Mouse (Mus musculus) liver, embryonic 16.5 days (tissue): Measurements from ENCODE around the gene Pcnx2. TPM values are rescaled to one million over a fixed set of nuclear protein-coding genes. Genes with fewer than 3 reads are reported as not detected.

Source experiments
- ATAC-seq: fragments of 200-750 bp; cut with Nextera tagmentation; 2 replicates; pipeline ENCODE4 v1.8.0; 2017; ENCODE audit warnings: low read depth, mild to moderate bottlenecking, moderate number of reproducible peaks, moderate library complexity
- H3K27ac ChIP-seq: fragments of 300-500 bp; sonication (generic); 2 replicates; pipeline ENCODE4 v1.5.1; 2014; ENCODE audit warnings: mild to moderate bottlenecking, low read length
- H3K27me3 ChIP-seq: fragments of 300-500 bp; sonication (generic); 2 replicates; pipeline ENCODE4 v1.6.1; 2014; ENCODE audit warnings: low read depth, low read length, mixed read lengths; ENCODE audit not compliant: control insufficient read depth, insufficient read depth
- H3K36me3 ChIP-seq: fragments of 300-500 bp; sonication (generic); 2 replicates; pipeline ENCODE4 v1.6.1; 2014; ENCODE audit warnings: mild to moderate bottlenecking; ENCODE audit not compliant: control insufficient read depth, insufficient read depth
- H3K4me1 ChIP-seq: fragments of 300-500 bp; sonication (generic); 2 replicates; pipeline ENCODE4 v1.6.1; 2014; ENCODE audit warnings: low read depth, low read length, mixed read lengths; ENCODE audit not compliant: control insufficient read depth
- H3K4me2 ChIP-seq: fragments of 300-500 bp; sonication (generic); 2 replicates; pipeline ENCODE4 v1.6.1; 2014; ENCODE audit warnings: low read depth, low read length, mixed read lengths
- H3K4me3 ChIP-seq: fragments of 300-500 bp; sonication (generic); 2 replicates; pipeline ENCODE4 v1.5.1; 2014; ENCODE audit warnings: low read depth, mild to moderate bottlenecking, low read length
- H3K9ac ChIP-seq: fragments of 300-500 bp; sonication (generic); 2 replicates; pipeline ENCODE4 v1.6.1; 2014; ENCODE audit warnings: low read depth, low read length
- H3K9me3 ChIP-seq: fragments of 300-500 bp; sonication (generic); replicated peaks from 2 replicates; pipeline ENCODE4 v1.6.1; 2016; ENCODE audit warnings: low read length; ENCODE audit not compliant: control insufficient read depth
- WGBS: fragments of 180-500 bp; shearing (Covaris S2); extraction: QIAGEN DNeasy Blood & Tissue Kit; methylation state at CpG from one replicate; pipeline ENCODE4 v1.1.7; 2014; ENCODE audit not compliant: insufficient replicate concordance; 5-methylcytosine and 5-hydroxymethylcytosine counted together
- polyA plus RNA-seq: library from polyadenylated mRNA; unstranded; fragments of >200 nt; fragmentation: Nextera tagmentation; extraction: Ambion mirVana; gene quantifications from 2 replicates; pipeline ENCODE4 v1.2.1, GENCODE M21; 2015

Gene Pcnx2
- polyA plus RNA-seq, 1 experiment from 2014 or later = 0.07 TPM

DNA sequence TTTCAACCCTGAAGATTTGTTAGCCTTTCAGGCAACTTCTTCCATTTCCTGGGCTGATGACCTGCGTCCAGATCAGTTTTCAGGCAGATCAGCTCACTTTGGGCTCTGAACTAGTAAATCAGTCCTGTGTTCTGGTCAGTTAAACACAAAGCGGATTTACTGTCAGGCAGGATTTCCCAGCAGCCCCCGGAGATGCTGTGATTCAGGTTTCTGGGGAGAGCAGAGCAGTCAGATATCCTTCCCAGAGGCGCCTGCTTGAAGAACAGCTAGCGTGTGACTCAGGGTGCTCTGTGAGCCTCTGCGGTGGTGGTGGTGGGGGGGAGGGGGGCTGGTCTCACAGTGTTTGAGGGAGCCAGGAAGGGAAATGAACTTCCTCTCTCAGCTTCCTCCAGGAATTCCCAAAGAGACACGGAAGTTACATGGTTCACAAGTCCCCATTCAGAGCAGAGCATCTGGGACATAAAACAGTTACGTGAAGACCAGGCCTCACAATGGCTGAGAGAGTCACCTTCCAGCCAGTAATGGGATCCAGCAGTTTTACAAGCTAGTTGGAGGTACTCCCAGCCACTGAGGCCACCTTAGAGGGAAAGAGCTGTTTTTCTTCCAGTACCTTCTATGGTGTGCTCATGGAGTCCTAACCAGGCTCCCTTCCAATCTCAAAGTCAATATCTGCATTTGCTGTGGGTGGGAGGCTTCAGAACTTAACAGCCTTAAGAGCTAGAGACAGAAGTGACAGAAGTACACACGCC is 25.4 kb downstream of the Pcnx2 start:
- H3K9ac ChIP-seq = no peak overlapping the region
- H3K9me3 ChIP-seq = no peaks in the 10 kb centered on the region
- no peak overlapping the region for H3K27ac ChIP-seq
- ATAC-seq = no peak
- no peak overlapping the region for H3K4me2 ChIP-seq
- no peaks in the 10 kb centered on the region for H3K36me3 ChIP-seq
- no peaks in the 10 kb centered on the region for H3K27me3 ChIP-seq
- H3K4me1 ChIP-seq = peaks cover 2% of the 10 kb centered on the region; the same call in 1 of the 2 replicates
- WGBS = 48% methylated on average over 9 of the region's 9 CpGs
- no peak overlapping the region for H3K4me3 ChIP-seq

DNA sequence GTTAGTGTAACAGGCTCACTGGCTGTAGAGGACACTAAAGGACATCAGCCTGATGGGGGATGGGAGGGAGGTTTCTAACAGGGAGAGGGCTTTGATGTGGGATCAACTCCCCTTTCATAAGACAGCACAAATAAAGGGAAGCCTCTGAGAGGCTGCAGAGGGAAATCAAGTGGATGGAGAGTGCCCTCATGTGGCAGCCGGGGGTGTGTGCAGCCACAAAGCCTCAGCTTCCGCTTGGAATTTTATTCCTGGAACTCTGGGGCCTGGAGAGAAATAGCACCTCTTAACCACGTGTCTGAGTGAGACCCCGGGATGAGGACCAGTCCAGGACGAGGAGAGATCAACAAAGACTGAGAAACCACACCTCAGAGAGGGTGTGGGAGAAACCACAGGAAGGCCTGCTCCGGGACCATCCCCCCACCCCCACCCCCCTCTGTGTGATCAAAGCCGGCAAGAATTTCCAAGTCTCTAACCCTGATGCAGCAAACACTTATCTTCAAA is 27.2 kb downstream of the Pcnx2 start:
- no peak overlapping the region for H3K4me3 ChIP-seq
- no peaks in the 10 kb centered on the region for H3K27me3 ChIP-seq
- no peak overlapping the region for H3K27ac ChIP-seq
- ATAC-seq = 0 out of 2 replicates have a peak, but pooled peaks have one; percentile 34
- H3K36me3 ChIP-seq = no peaks in the 10 kb centered on the region
- H3K4me1 ChIP-seq = peaks cover 2% of the 10 kb centered on the region; the same call in 1 of the 2 replicates
- WGBS = 0% methylated on average over 7 of the region's 7 CpGs
- H3K9me3 ChIP-seq = no peaks in the 10 kb centered on the region
- no peak overlapping the region for H3K9ac ChIP-seq
- no peak overlapping the region for H3K4me2 ChIP-seq

DNA sequence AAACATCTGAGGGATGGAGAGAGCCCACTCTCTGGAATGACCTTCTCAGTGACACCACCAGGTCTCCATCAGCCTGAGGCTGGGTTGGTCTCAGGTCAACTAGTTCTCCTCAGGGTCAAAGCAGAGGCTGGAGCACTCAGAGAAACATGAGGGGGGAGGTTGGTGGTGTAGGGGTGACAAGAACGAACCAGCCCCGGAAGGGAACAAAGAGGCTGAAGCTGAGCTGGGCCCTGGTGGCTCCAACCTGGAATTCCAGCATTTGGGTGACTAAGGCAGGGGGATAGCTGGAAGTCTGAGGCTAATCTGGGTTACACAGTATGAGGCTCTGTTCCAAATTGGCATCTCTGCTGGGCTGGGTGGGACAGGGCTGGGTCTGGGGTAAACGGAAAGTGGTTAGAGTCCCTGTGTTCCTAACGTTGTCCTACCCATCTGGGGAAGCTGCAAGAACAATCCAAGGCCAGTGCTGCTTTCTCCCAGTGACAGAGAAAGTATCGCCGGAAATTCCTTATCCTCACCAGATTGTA is 27.9 kb downstream of the Pcnx2 start:
- peaks cover 2% of the 10 kb centered on the region; the same call in 1 of the 2 replicates for H3K4me1 ChIP-seq
- no peaks in the 10 kb centered on the region for H3K27me3 ChIP-seq
- no peak overlapping the region for H3K9ac ChIP-seq
- ATAC-seq = no peak
- no peaks in the 10 kb centered on the region for H3K9me3 ChIP-seq
- no peak overlapping the region for H3K4me3 ChIP-seq
- no peak overlapping the region for H3K4me2 ChIP-seq
- 26% methylated on average over 6 of the region's 6 CpGs for WGBS
- H3K27ac ChIP-seq = no peak overlapping the region
- no peaks in the 10 kb centered on the region for H3K36me3 ChIP-seq

DNA sequence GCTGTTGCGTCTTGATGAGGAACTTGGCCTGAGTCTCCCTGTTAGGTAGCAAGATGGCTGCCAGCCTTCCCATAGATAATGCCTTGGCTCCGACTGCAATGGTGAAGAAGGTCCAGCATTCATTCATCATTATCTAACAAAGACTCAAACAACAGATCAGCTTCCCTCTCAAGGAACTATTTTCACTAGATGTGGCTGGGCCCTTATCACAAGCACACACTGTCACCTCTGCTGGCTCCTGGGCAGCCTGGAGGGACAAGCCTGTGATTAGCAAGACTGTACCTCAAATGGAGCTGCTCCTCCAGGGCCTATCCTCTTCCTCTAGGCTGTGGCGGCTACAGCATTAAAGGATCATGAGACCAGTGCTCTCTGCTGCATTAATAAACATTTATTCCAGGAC is 28.4 kb downstream of the Pcnx2 start:
- 24% methylated on average over 3 of the region's 3 CpGs for WGBS
- Histone ChIP-seq H3K4me2 (no peak overlapping the region), H3K4me3 (no peak overlapping the region), H3K9me3 (no peaks in the 10 kb centered on the region), H3K4me1 (peaks cover 2% of the 10 kb centered on the region; the same call in 1 of the 2 replicates), H3K9ac (no peak overlapping the region), H3K36me3 (no peaks in the 10 kb centered on the region), H3K27ac (no peak overlapping the region), H3K27me3 (no peaks in the 10 kb centered on the region)
- peak; percentile 61; the same call in 1 of the 2 replicates for ATAC-seq

DNA sequence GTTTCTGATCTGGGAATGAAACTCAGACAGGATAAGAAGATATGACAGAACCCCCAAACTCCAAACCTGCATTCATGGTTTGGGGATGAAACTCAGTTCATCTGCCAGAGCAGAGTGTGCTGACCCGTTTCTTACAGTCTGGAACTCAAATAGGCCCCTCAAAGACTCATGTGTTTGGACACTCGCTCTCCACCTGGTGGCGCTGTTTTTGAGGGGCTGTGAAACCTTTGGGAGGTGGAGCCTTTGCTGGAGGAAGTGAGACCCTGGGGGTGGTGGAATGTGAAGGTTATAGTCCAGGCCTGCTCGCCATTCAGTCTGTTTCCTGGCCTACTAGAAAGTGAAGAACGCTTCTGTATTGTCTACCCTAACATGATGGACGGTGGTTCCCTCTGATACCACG is 29.6 kb downstream of the Pcnx2 start:
- 50% methylated on average over 7 of the region's 7 CpGs for WGBS
- Histone ChIP-seq H3K4me3 (no peak overlapping the region), H3K27me3 (no peaks in the 10 kb centered on the region), H3K4me1 (peaks cover 2% of the 10 kb centered on the region; the same call in 1 of the 2 replicates), H3K9me3 (no peaks in the 10 kb centered on the region), H3K4me2 (no peak overlapping the region), H3K36me3 (no peaks in the 10 kb centered on the region), H3K9ac (no peak overlapping the region), H3K27ac (no peak overlapping the region)
- no peak for ATAC-seq

DNA sequence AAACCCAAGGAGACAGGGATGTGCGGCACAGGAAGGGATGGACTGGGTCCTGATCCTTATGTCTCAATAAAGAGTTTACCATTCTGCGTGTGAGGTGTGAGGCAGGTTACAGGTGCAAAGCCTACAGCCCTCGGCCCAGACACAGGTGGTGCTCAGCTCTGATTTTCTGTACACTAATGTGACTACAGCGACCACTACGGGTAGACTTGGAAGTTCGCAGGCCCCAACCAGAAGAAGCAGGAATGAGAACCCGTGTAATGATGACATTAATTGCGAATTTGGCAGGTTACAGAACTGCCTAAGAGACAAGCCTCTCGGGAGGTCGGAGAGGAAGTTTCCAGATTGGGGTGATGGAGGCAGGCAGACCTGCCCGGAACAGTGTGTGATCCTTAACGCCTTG is 32.0 kb downstream of the Pcnx2 start:
- Histone ChIP-seq H3K4me2 (no peak overlapping the region), H3K9me3 (no peaks in the 10 kb centered on the region), H3K27ac (no peak overlapping the region), H3K4me3 (no peak overlapping the region), H3K36me3 (no peaks in the 10 kb centered on the region), H3K9ac (no peak overlapping the region), H3K4me1 (peaks cover 2% of the 10 kb centered on the region; the same call in 1 of the 2 replicates), H3K27me3 (no peaks in the 10 kb centered on the region)
- 59% methylated on average over 12 of the region's 12 CpGs for WGBS
- no peak for ATAC-seq

DNA sequence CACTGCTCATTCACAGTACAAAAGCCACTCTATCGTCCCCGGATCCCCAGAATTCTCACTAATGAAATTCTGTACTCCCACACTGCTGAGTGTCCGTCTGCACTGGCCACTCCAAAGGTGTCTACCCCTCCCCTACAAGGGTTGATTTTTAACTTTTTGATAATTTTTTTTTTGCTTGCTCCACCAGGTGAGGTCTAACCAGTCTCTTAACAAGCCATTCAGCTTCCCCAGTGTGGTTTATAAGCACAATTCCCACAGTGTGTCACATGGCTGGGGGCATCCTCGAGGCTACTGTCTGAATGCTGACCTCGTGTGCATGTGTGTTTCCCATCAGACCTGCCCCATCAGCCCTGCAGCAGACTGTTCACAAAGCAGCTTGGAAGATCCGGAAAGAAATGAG is 40.9 kb downstream of the Pcnx2 start:
- no peak overlapping the region for H3K27ac ChIP-seq
- no peaks in the 10 kb centered on the region for H3K9me3 ChIP-seq
- no peaks in the 10 kb centered on the region for H3K4me1 ChIP-seq
- ATAC-seq = no peak
- WGBS = 45% methylated on average over 6 of the region's 6 CpGs
- no peak overlapping the region for H3K4me2 ChIP-seq
- no peaks in the 10 kb centered on the region for H3K36me3 ChIP-seq
- H3K9ac ChIP-seq = no peak overlapping the region
- H3K4me3 ChIP-seq = no peak overlapping the region
- H3K27me3 ChIP-seq = no peaks in the 10 kb centered on the region

DNA sequence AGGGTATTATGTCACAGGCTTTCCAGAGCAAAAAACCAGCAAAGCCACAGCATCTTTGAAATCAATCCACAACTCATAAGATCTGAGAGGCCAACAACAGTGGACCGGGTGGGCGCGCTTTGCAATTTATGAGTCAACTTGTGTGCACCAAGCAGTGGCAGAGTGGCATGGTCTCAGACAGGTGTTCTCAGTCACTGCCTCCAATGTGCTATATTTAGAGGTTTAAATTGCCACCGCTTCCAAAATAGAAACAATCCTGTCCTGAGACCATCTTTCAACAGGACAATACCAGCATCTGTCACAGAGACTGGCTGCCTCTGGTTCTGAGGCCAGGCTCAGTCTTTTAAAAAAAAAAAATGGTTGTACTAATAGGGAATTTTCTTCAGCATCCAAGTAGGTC is 42.0 kb downstream of the Pcnx2 start:
- no peak for ATAC-seq
- H3K4me2 ChIP-seq = no peak overlapping the region
- no peaks in the 10 kb centered on the region for H3K36me3 ChIP-seq
- H3K4me3 ChIP-seq = no peak overlapping the region
- 78% methylated on average over 4 of the region's 4 CpGs for whole genome bisulfite sequencing
- no peak overlapping the region for H3K9ac ChIP-seq
- H3K4me1 ChIP-seq = no peaks in the 10 kb centered on the region
- H3K27me3 ChIP-seq = no peaks in the 10 kb centered on the region
- H3K27ac ChIP-seq = no peak overlapping the region
- H3K9me3 ChIP-seq = no peaks in the 10 kb centered on the region

DNA sequence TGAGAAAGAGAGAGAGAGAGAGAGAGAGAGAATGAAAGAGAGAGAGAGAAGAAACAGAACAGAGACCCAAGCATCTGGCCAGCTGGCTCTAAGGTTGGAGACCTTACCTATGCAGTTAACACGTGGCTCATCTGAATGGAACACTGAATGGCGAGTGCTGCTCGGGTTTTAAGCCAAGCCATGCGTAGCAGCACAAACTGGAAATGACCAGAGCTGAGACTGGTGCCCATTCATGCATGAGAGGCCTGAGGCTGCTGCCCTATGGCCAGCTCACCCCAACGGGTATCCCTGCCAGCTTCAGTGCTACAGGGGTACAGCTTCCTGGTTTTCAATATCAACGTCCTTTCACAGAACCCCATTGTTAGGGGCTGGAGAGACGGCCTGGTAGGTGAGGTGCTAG is 43.7 kb downstream of the Pcnx2 start:
- H3K27ac ChIP-seq = no peak overlapping the region
- no peaks in the 10 kb centered on the region for H3K36me3 ChIP-seq
- H3K27me3 ChIP-seq = no peaks in the 10 kb centered on the region
- H3K4me2 ChIP-seq = no peak overlapping the region
- H3K9ac ChIP-seq = no peak overlapping the region
- no peak overlapping the region for H3K4me3 ChIP-seq
- no peaks in the 10 kb centered on the region for H3K4me1 ChIP-seq
- no peaks in the 10 kb centered on the region for H3K9me3 ChIP-seq
- no peak for ATAC-seq
- WGBS = 52% methylated on average over 7 of the region's 7 CpGs
